Mouse (Mus musculus) limb, embryonic 15.5 days (tissue): ENCODE measurements around the gene Gm5134. TPM values are rescaled to one million over a fixed set of nuclear protein-coding genes. Genes with fewer than 3 reads are reported as not detected.
A peak's percentile ranks its signal among the peaks of the same experiment; 100 is the strongest.

ENCODE experiments used
- ATAC-seq: fragments of 200-750 bp; cut with Nextera tagmentation; 2 replicates; pipeline ENCODE4 v1.8.0; 2017; ENCODE audit warnings: low read depth, moderate TSS enrichment; ENCODE audit not compliant: insufficient number of reproducible peaks, low FRiP score, low TSS enrichment
- H3K27ac ChIP-seq: fragments of 300-500 bp; sonication (generic); 2 replicates; pipeline ENCODE4 v1.5.1; 2015; ENCODE audit warnings: moderate library complexity, mild to moderate bottlenecking, inconsistent platforms
- H3K27me3 ChIP-seq: fragments of 300-500 bp; sonication (generic); 2 replicates; pipeline ENCODE4 v1.6.1; 2015; ENCODE audit warnings: inconsistent platforms
- H3K36me3 ChIP-seq: fragments of 300-500 bp; sonication (generic); 2 replicates; pipeline ENCODE4 v1.6.1; 2015; ENCODE audit warnings: inconsistent platforms
- H3K4me1 ChIP-seq: fragments of 300-500 bp; sonication (generic); 2 replicates; pipeline ENCODE4 v1.6.1; 2015; ENCODE audit warnings: inconsistent platforms
- H3K4me2 ChIP-seq: fragments of 300-500 bp; sonication (generic); 2 replicates; pipeline ENCODE4 v1.6.1; 2015; ENCODE audit warnings: mild to moderate bottlenecking, inconsistent platforms
- H3K4me3 ChIP-seq: fragments of 300-500 bp; sonication (generic); 2 replicates; pipeline ENCODE4 v1.5.1; 2015; ENCODE audit warnings: mild to moderate bottlenecking, inconsistent platforms
- H3K9ac ChIP-seq: fragments of 300-500 bp; sonication (generic); 2 replicates; pipeline ENCODE4 v1.6.1; 2015; ENCODE audit warnings: inconsistent platforms
- H3K9me3 ChIP-seq: fragments of 300-500 bp; sonication (generic); 2 replicates; pipeline ENCODE4 v1.6.1; 2016; ENCODE audit warnings: inconsistent platforms
- whole genome bisulfite sequencing: fragments of 180-500 bp; shearing (Covaris S2); methylation state at CpG from one replicate; pipeline ENCODE4 v1.1.7; 2015; 5-methylcytosine and 5-hydroxymethylcytosine counted together
- polyA plus RNA-seq: library from polyadenylated mRNA; unstranded; fragments of >200 nt; fragmentation: Nextera tagmentation; extraction: Ambion mirVana; gene quantifications from 2 replicates; pipeline ENCODE4 v1.2.1, GENCODE M21; 2015

Gm5134 gene
- polyA plus RNA-seq, 1 experiment from 2014 or later, result not detected

GRCm38 (mm10) chr10:75930304-75930703, 24.0 kb upstream of the Gm5134 start:
- H3K4me3 ChIP-seq, result peak overlapping the region; percentile 66
- H3K4me1 ChIP-seq, result peaks cover 35% of the 10 kb centered on the region
- H3K4me2 ChIP-seq, result peak overlapping the region; percentile 91
- ATAC-seq, result no peak
- no peak overlapping the region for H3K9ac ChIP-seq
- peaks cover 30% of the 10 kb centered on the region for H3K36me3 ChIP-seq
- no peaks in the 10 kb centered on the region; the same call in 1 of the 2 replicates for H3K27me3 ChIP-seq
- no peaks in the 10 kb centered on the region for H3K9me3 ChIP-seq
- 4% methylated on average over 6 of the region's 6 CpGs for WGBS
- peak overlapping the region; percentile 47; the same call in 1 of the 2 replicates for H3K27ac ChIP-seq

DNA sequence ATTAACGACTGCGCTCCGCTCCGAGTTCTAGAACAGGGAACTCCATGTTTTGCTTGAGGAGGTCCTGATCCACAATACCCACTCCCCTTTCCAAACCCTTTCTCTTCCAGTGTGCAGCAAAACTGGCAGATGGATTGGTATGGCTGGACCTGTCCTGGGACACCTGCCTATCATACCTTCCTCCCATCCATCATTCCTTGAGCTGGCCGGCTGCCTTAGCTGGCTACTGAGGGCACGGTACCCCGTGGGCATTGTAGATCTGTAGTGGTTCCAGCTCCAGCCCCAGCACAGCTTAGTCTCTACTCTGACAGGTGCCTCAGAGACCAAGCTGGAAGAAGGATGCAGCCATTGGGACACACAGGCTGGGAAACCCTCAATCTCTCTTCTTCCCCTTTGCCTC, 23.0 kb upstream of the Gm5134 start:
- 6% methylated on average over 7 of the region's 7 CpGs for WGBS
- peaks cover 9% of the 10 kb centered on the region for H3K27me3 ChIP-seq
- H3K4me1 ChIP-seq, result peaks cover 45% of the 10 kb centered on the region
- no peak for ATAC-seq
- peak overlapping the region; percentile 89; the same call in 1 of the 2 replicates for H3K27ac ChIP-seq
- peaks cover 20% of the 10 kb centered on the region for H3K36me3 ChIP-seq
- H3K9me3 ChIP-seq, result no peaks in the 10 kb centered on the region
- peak overlapping the region; percentile 66 for H3K4me3 ChIP-seq
- peak overlapping the region; percentile 91 for H3K4me2 ChIP-seq
- H3K9ac ChIP-seq, result 0 out of 2 replicates have a peak overlapping the region, but pooled peaks have one; percentile 28

GRCm38 (mm10) chr10:75932081-75932678, 22.1 kb upstream of the Gm5134 start:
- Histone ChIP-seq H3K36me3 (peaks cover 11% of the 10 kb centered on the region), H3K27me3 (peaks cover 17% of the 10 kb centered on the region), H3K27ac (peak overlapping the region; percentile 89), H3K9ac (peak overlapping the region; percentile 89), H3K4me2 (peak overlapping the region; percentile 91), H3K4me3 (peak overlapping the region; percentile 66), H3K4me1 (peaks cover 45% of the 10 kb centered on the region), H3K9me3 (no peaks in the 10 kb centered on the region)
- under 1% methylated on average over 43 of the region's 44 CpGs for WGBS
- peak; percentile 71 for ATAC-seq

DNA sequence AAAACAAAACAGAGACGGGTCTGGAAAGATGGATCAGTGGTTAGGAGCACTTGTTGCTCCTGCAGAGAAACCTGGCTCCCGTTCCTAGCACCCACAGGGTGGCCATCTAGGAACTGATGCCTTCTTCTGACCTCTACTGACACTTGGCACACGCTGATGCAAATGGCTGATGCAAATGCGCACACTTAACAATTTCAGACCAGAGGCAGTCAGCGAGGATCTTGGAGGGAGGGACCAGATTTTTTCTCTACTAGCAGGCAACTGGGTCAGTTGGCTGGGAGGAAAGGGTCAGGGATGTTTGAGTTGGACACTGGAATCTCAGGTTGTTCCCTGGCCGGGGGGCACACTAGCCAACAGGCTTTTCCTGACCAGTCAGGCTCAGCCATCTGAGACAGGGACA, 21.4 kb upstream of the Gm5134 start, which contains the start of gene Chchd10:
Chchd10 (plus strand) TSS at position 240 of the 400 bp plus-strand sequence.
- Histone ChIP-seq H3K9me3 (no peaks in the 10 kb centered on the region), H3K9ac (peak within 1 kb of the TSS; percentile 89), H3K4me3 (peak within 1 kb of the TSS; percentile 66), H3K36me3 (peaks cover 4% of the 10 kb centered on the region), H3K4me1 (peaks cover 45% of the 10 kb centered on the region), H3K27me3 (peaks cover 21% of the 10 kb centered on the region), H3K27ac (peak within 1 kb of the TSS; percentile 89), H3K4me2 (peak within 1 kb of the TSS; percentile 91)
- 37% methylated on average over 6 of the region's 6 CpGs for WGBS
- no peak for ATAC-seq

DNA sequence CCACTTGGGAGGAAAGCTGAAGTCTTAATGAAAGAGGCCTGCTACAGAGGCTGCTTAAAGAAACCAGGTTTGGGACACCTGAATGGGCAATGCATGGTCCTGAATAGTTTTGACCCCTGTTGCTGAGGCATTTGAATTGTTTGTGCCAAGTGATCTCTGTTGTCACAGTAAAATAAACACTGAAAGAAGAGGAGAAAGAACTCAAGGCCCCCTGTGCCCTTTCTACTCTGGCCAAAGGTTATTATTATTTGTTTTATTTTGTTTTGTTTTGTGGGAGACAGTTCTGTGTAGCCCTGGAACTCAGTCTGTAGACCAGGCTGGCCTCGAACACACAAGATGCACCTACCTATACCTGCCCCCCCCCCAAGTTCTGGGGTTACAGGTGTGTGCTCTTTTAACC, 19.3 kb upstream of the Gm5134 start:
- H3K36me3 ChIP-seq, result no peaks in the 10 kb centered on the region
- no peak for ATAC-seq
- no peak overlapping the region; the same call in 1 of the 2 replicates for H3K4me3 ChIP-seq
- H3K9me3 ChIP-seq, result no peaks in the 10 kb centered on the region
- 75% methylated on average over 1 of the region's 1 CpGs for WGBS
- H3K27me3 ChIP-seq, result peaks cover 21% of the 10 kb centered on the region
- H3K9ac ChIP-seq, result no peak overlapping the region
- peaks cover 40% of the 10 kb centered on the region for H3K4me1 ChIP-seq
- no peak overlapping the region for H3K4me2 ChIP-seq
- no peak overlapping the region for H3K27ac ChIP-seq

DNA sequence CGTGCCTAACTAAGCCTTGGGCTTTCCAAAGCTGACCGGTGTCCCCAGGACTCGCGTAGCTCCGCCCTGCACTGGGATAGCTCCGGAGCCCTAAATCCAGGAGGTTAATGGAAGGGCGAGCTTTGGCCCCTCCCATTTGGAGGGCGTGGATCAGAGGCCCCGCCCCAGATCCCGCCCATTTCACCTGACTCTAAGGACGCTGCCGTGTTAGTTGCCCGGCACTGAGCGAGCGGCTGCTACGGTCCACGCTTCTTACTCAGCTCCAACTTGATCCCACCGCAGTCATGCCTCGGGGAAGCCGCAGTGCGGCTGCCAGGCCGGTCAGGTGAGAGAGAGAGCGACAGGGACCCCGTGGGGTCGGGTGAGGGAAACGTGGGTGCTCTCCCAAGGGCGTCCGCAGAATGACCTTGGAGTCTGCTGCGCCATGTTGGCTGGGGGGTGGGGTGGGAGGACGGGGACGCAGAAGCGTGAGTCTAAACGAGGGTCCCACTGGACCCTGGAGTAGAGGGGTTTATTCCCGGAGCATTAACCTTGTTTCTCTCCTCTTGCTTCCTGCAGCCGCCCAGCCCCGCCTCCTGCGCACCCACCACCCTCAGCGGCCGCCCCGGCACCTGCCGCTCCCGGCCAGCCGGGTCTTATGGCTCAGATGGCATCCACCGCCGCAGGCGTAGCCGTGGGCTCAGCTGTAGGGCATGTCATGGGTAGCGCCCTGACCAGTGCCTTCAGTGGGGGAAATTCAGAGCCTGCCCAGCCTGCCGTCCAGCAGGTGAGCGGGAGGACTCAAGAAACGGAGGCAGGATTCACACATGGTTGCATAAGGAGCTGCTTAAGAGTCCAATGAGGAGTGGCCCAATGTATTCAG, 18.4 kb upstream of the Gm5134 start, which contains the start of gene Mmp11:
Mmp11 (minus strand) TSS at position 817 of the 862 bp plus-strand sequence.
- peaks cover 30% of the 10 kb centered on the region for H3K4me1 ChIP-seq
- peak; percentile 40; the same call in 1 of the 2 replicates for ATAC-seq
- no peak within 1 kb of the TSS for H3K9ac ChIP-seq
- no peaks in the 10 kb centered on the region for H3K9me3 ChIP-seq
- 2% methylated on average over 48 of the region's 51 CpGs for WGBS
- peak within 1 kb of the TSS; percentile 89 for H3K4me2 ChIP-seq
- no peak within 1 kb of the TSS for H3K27ac ChIP-seq
- no peaks in the 10 kb centered on the region for H3K36me3 ChIP-seq
- peak within 1 kb of the TSS; percentile 48 for H3K4me3 ChIP-seq
- H3K27me3 ChIP-seq, result peaks cover 21% of the 10 kb centered on the region

GRCm38 (mm10) chr10:75936909-75937667, 17.2 kb upstream of the Gm5134 start:
- H3K27ac ChIP-seq, result no peak overlapping the region
- no peaks in the 10 kb centered on the region for H3K36me3 ChIP-seq
- H3K4me1 ChIP-seq, result peaks cover 19% of the 10 kb centered on the region
- H3K4me2 ChIP-seq, result no peak overlapping the region
- H3K4me3 ChIP-seq, result no peak overlapping the region
- 45% methylated on average over 18 of the region's 18 CpGs for WGBS
- H3K27me3 ChIP-seq, result peaks cover 21% of the 10 kb centered on the region
- no peak overlapping the region for H3K9ac ChIP-seq
- no peaks in the 10 kb centered on the region for H3K9me3 ChIP-seq
- ATAC-seq, result no peak

DNA sequence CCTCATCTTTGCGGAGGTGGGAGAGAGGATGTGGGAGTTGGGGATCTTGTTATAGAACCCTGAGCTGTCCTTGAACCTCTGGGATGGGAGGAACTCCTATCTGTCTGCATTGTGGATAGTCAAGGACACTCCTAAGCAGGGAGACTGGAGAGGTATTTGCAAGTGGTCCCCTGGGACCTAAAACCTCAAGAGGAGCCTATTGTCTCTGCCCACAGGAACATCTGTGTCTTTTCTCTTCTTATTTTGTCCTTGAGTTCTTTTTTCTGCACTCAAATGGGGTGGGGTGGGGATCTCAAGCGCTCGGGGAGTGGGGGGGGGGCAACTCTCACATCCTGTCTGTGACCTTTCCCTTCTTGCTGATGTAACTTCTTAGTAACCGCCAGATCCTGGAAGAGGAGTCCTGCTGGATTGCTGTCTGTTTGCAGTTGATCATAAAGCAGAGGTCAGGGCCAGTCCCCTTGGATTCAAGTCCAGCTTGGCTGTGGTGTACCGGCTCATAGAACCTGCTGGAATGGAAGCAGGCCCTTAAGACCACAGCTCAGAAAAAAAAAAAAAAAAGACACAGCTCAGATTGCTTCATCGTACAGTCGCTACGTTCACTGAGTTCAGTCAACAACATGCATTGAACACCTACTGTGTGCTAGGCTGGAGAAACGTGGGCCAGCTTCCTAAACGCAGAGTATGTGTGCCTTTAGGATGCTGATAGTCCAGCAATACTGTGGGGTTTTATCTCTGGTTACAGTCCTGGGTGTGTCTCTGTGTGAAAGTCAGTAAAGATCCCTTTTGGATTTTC, 16.3 kb upstream of the Gm5134 start:
- Histone ChIP-seq H3K4me2 (no peak overlapping the region), H3K27ac (no peak overlapping the region), H3K4me3 (no peak overlapping the region), H3K9ac (no peak overlapping the region), H3K36me3 (no peaks in the 10 kb centered on the region), H3K9me3 (no peaks in the 10 kb centered on the region), H3K4me1 (peaks cover 11% of the 10 kb centered on the region), H3K27me3 (peaks cover 21% of the 10 kb centered on the region)
- 63% methylated on average over 10 of the region's 10 CpGs for WGBS
- ATAC-seq, result no peak

DNA sequence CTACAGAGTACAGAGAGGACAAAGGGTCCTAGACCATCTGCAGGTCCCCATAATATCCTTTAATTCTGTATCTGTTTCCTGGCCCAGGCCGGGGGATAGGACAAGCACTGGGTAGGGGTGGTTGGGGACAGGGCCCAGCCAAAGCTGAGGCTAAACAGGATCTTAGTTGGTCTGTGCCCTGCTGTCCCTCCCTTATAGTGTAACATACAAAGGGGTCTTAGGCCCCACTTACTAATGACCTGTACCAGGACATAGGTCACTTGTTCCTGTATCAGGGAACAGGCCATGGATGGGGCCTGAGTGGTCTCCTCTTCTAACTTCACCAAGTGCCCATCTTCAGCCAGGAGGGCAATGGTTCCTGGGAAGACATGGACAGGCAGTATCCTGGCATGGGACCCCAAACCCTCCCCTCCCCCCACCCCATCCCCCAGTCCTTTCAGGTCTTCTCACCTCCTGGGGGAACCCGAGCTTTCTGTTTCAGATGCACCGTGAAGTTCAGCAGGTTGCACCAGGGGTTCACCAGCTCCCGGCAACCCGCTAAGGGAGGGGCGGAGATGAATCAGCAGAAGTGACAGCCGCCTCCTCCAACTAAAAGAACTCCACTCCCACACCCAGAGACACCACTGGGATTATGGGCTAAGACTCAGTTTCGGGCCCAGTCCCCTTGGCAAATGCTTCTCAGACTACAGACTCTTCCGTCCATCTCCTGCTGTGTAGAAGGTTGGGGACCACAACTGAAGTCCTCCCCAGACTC, 14.7 kb upstream of the Gm5134 start:
- no peak for ATAC-seq
- no peaks in the 10 kb centered on the region for H3K36me3 ChIP-seq
- no peak overlapping the region for H3K9ac ChIP-seq
- peaks cover 10% of the 10 kb centered on the region for H3K4me1 ChIP-seq
- no peak overlapping the region for H3K27ac ChIP-seq
- peaks cover 21% of the 10 kb centered on the region for H3K27me3 ChIP-seq
- 51% methylated on average over 9 of the region's 9 CpGs for WGBS
- H3K9me3 ChIP-seq, result no peaks in the 10 kb centered on the region
- H3K4me2 ChIP-seq, result no peak overlapping the region
- no peak overlapping the region for H3K4me3 ChIP-seq

DNA sequence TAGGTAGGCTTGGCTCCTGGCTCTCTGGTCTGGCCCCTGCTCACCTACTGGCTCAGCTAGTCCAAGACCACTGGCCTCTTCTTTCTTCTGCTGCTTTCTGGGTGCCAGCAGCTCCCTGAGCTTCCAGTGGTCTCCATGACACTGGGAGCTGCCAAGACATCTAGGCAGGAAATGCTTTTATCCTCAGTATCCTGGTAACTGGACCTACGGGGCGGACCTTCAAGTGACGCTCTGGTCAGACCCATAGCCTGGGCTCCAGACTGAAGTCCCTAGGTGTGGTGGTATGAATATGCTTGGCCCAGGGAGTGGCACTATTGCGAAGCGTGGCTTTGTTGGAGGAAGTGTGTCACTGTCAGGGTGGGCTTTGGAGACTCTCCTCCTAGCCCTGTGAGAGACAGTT, 13.8 kb upstream of the Gm5134 start, which contains the start of gene Gm867:
Gm867 (minus strand) TSS at position 153 of the 400 bp plus-strand sequence.
- Histone ChIP-seq H3K27ac (no peak within 1 kb of the TSS), H3K27me3 (peaks cover 20% of the 10 kb centered on the region), H3K4me3 (no peak within 1 kb of the TSS), H3K36me3 (no peaks in the 10 kb centered on the region), H3K4me2 (no peak within 1 kb of the TSS), H3K9me3 (no peaks in the 10 kb centered on the region), H3K4me1 (peaks cover 7% of the 10 kb centered on the region), H3K9ac (no peak within 1 kb of the TSS)
- ATAC-seq, result no peak
- WGBS, result 76% methylated on average over 5 of the region's 5 CpGs
